Mouse (Mus musculus): Measurements from ENCODE around the gene Mybpc3. TPM values are rescaled to one million over a fixed set of nuclear protein-coding genes. Genes with fewer than 3 reads are reported as not detected.

Mybpc3 gene
- polyA plus RNA-seq, 1 experiment from 2014 or later, result 1.6 TPM

- Histone ChIP-seq H3K9me3 (replicated peaks; ENCODE audit: control insufficient read depth, low read length) (no peaks in the 10 kb centered on the region), H3K36me3 (replicated peaks; ENCODE audit: control insufficient read depth, insufficient read depth, low read depth, low read length) (no peaks in the 10 kb centered on the region), H3K4me2 (ENCODE audit: low read depth, low read length) (no peak overlapping the region), H3K9ac (replicated peaks; ENCODE audit: low read length) (no peak overlapping the region), H3K27ac (replicated peaks; ENCODE audit: low read depth, low read length) (no peak overlapping the region), H3K4me3 (ENCODE audit: low read depth, low read length) (no peak overlapping the region), H3K4me1 (ENCODE audit: control insufficient read depth, insufficient read depth, low read length) (no peaks in the 10 kb centered on the region), H3K27me3 (ENCODE audit: control insufficient read depth, insufficient read depth, low read length) (no peaks in the 10 kb centered on the region)
- ATAC-seq (replicated peaks; ENCODE audit: insufficient number of reproducible peaks, low FRiP score, low TSS enrichment, low read depth) (no peak), DNase-seq (ENCODE audit: low spot score) (no peak)
- 83% methylated on average over 15 of the region's 15 CpGs for WGBS
These were observed 33.6 kb upstream of the Mybpc3 start for GRCm38 (mm10) chr2:91084179-91084820.

GRCm38 (mm10) chr2:91085494-91086391 is 32.2 kb upstream of the Mybpc3 start:
- Histone ChIP-seq H3K4me3 (ENCODE audit: low read depth, low read length) (no peak overlapping the region), H3K9ac (replicated peaks; ENCODE audit: low read length) (no peak overlapping the region), H3K27ac (replicated peaks; ENCODE audit: low read depth, low read length) (no peak overlapping the region), H3K36me3 (replicated peaks; ENCODE audit: control insufficient read depth, insufficient read depth, low read depth, low read length) (no peaks in the 10 kb centered on the region), H3K4me2 (ENCODE audit: low read depth, low read length) (no peak overlapping the region), H3K9me3 (replicated peaks; ENCODE audit: control insufficient read depth, low read length) (no peaks in the 10 kb centered on the region), H3K4me1 (ENCODE audit: control insufficient read depth, insufficient read depth, low read length) (no peaks in the 10 kb centered on the region), H3K27me3 (ENCODE audit: control insufficient read depth, insufficient read depth, low read length) (no peaks in the 10 kb centered on the region)
- ATAC-seq (replicated peaks; ENCODE audit: insufficient number of reproducible peaks, low FRiP score, low TSS enrichment, low read depth) (no peak), DNase-seq (ENCODE audit: low spot score) (no peak)
- WGBS, result 91% methylated on average over 14 of the region's 14 CpGs

- no peak for ATAC-seq (replicated peaks; ENCODE audit: insufficient number of reproducible peaks, low FRiP score, low TSS enrichment, low read depth)
These were observed 31.3 kb upstream of the Mybpc3 start for GRCm38 (mm10) chr2:91086392-91087237.

GRCm38 (mm10) chr2:91087453-91087852 is 30.5 kb upstream of the Mybpc3 start:
- H3K4me3 ChIP-seq (ENCODE audit: low read depth, low read length), result no peak overlapping the region
- no peak overlapping the region for H3K27ac ChIP-seq (replicated peaks; ENCODE audit: low read depth, low read length)
- no peaks in the 10 kb centered on the region for H3K4me1 ChIP-seq (ENCODE audit: control insufficient read depth, insufficient read depth, low read length)
- H3K9ac ChIP-seq (replicated peaks; ENCODE audit: low read length), result no peak overlapping the region
- no peaks in the 10 kb centered on the region for H3K36me3 ChIP-seq (replicated peaks; ENCODE audit: control insufficient read depth, insufficient read depth, low read depth, low read length)
- DNase-seq (ENCODE audit: low spot score) (no peak), ATAC-seq (replicated peaks; ENCODE audit: insufficient number of reproducible peaks, low FRiP score, low TSS enrichment, low read depth) (no peak)
- H3K9me3 ChIP-seq (replicated peaks; ENCODE audit: control insufficient read depth, low read length), result no peaks in the 10 kb centered on the region
- 87% methylated on average over 9 of the region's 9 CpGs for WGBS
- no peak overlapping the region for H3K4me2 ChIP-seq (ENCODE audit: low read depth, low read length)
- no peaks in the 10 kb centered on the region for H3K27me3 ChIP-seq (ENCODE audit: control insufficient read depth, insufficient read depth, low read length)

More at GRCm38 (mm10) chr2:91086392-91087237, 31.3 kb upstream of the Mybpc3 start:
- WGBS, result 62% methylated on average over 9 of the region's 9 CpGs
- no peak overlapping the region for H3K4me2 ChIP-seq (ENCODE audit: low read depth, low read length)
- H3K36me3 ChIP-seq (replicated peaks; ENCODE audit: control insufficient read depth, insufficient read depth, low read depth, low read length), result no peaks in the 10 kb centered on the region
- H3K9ac ChIP-seq (replicated peaks; ENCODE audit: low read length), result no peak overlapping the region
- H3K27me3 ChIP-seq (ENCODE audit: control insufficient read depth, insufficient read depth, low read length), result no peaks in the 10 kb centered on the region
- H3K9me3 ChIP-seq (replicated peaks; ENCODE audit: control insufficient read depth, low read length), result no peaks in the 10 kb centered on the region
- H3K4me1 ChIP-seq (ENCODE audit: control insufficient read depth, insufficient read depth, low read length), result no peaks in the 10 kb centered on the region
- no peak for DNase-seq (ENCODE audit: low spot score)
- no peak overlapping the region for H3K4me3 ChIP-seq (ENCODE audit: low read depth, low read length)
- H3K27ac ChIP-seq (replicated peaks; ENCODE audit: low read depth, low read length), result no peak overlapping the region

- 77% methylated on average over 9 of the region's 9 CpGs for WGBS
- Histone ChIP-seq H3K36me3 (replicated peaks; ENCODE audit: control insufficient read depth, insufficient read depth, low read depth, low read length) (no peaks in the 10 kb centered on the region), H3K9me3 (replicated peaks; ENCODE audit: control insufficient read depth, low read length) (no peaks in the 10 kb centered on the region), H3K4me1 (ENCODE audit: control insufficient read depth, insufficient read depth, low read length) (no peaks in the 10 kb centered on the region), H3K27me3 (ENCODE audit: control insufficient read depth, insufficient read depth, low read length) (no peaks in the 10 kb centered on the region), H3K27ac (replicated peaks; ENCODE audit: low read depth, low read length) (no peak overlapping the region), H3K4me3 (ENCODE audit: low read depth, low read length) (no peak overlapping the region), H3K4me2 (ENCODE audit: low read depth, low read length) (no peak overlapping the region), H3K9ac (replicated peaks; ENCODE audit: low read length) (no peak overlapping the region)
- ATAC-seq (replicated peaks; ENCODE audit: insufficient number of reproducible peaks, low FRiP score, low TSS enrichment, low read depth) (no peak), DNase-seq (ENCODE audit: low spot score) (no peak)
These were observed 29.0 kb upstream of the Mybpc3 start for GRCm38 (mm10) chr2:91088987-91089386.

GRCm38 (mm10) chr2:91090208-91090607 is 27.7 kb upstream of the Mybpc3 start:
- no peak overlapping the region for H3K9ac ChIP-seq (replicated peaks; ENCODE audit: low read length)
- no peaks in the 10 kb centered on the region for H3K36me3 ChIP-seq (replicated peaks; ENCODE audit: control insufficient read depth, insufficient read depth, low read depth, low read length)
- no peak for ATAC-seq (replicated peaks; ENCODE audit: insufficient number of reproducible peaks, low FRiP score, low TSS enrichment, low read depth)
- H3K27ac ChIP-seq (replicated peaks; ENCODE audit: low read depth, low read length), result no peak overlapping the region
- no peak overlapping the region for H3K4me3 ChIP-seq (ENCODE audit: low read depth, low read length)
- DNase-seq (ENCODE audit: low spot score), result no peak
- H3K27me3 ChIP-seq (ENCODE audit: control insufficient read depth, insufficient read depth, low read length), result no peaks in the 10 kb centered on the region
- 80% methylated on average over 6 of the region's 6 CpGs for WGBS
- no peaks in the 10 kb centered on the region for H3K4me1 ChIP-seq (ENCODE audit: control insufficient read depth, insufficient read depth, low read length)
- no peaks in the 10 kb centered on the region for H3K9me3 ChIP-seq (replicated peaks; ENCODE audit: control insufficient read depth, low read length)
- no peak overlapping the region for H3K4me2 ChIP-seq (ENCODE audit: low read depth, low read length)

- no peaks in the 10 kb centered on the region for H3K36me3 ChIP-seq (replicated peaks; ENCODE audit: control insufficient read depth, insufficient read depth, low read depth, low read length)
- no peaks in the 10 kb centered on the region for H3K27me3 ChIP-seq (ENCODE audit: control insufficient read depth, insufficient read depth, low read length)
- no peak overlapping the region for H3K4me3 ChIP-seq (ENCODE audit: low read depth, low read length)
- no peak for DNase-seq (ENCODE audit: low spot score)
- H3K9me3 ChIP-seq (replicated peaks; ENCODE audit: control insufficient read depth, low read length), result no peaks in the 10 kb centered on the region
- H3K4me2 ChIP-seq (ENCODE audit: low read depth, low read length), result no peak overlapping the region
- H3K27ac ChIP-seq (replicated peaks; ENCODE audit: low read depth, low read length), result no peak overlapping the region
- H3K4me1 ChIP-seq (ENCODE audit: control insufficient read depth, insufficient read depth, low read length), result no peaks in the 10 kb centered on the region
- 72% methylated on average over 6 of the region's 6 CpGs for WGBS
- no peak overlapping the region for H3K9ac ChIP-seq (replicated peaks; ENCODE audit: low read length)
- no peak for ATAC-seq (replicated peaks; ENCODE audit: insufficient number of reproducible peaks, low FRiP score, low TSS enrichment, low read depth)
These were observed 27.1 kb upstream of the Mybpc3 start for GRCm38 (mm10) chr2:91090827-91091226.

All from embryonic facial prominence, embryonic 11.5 days (tissue).